Mouse (Mus musculus): ENCODE measurements around the gene Fam189a2.

GRCm38 (mm10) chr19:23971391-23971790 is 59.4 kb downstream of the Fam189a2 start:
- TF ChIP-seq EP300 (IDR thresholded peaks at IDR 0.05; ENCODE audit: low read depth) = no peak
- no peak for TF ChIP-seq CTCF (IDR thresholded peaks at IDR 0.05; ENCODE audit: low read depth)

All from heart, postnatal 0 days (tissue).